Mouse (Mus musculus) midbrain, embryonic 15.5 days (tissue): ENCODE results near the gene Rfx5. TPM values are rescaled to one million over a fixed set of nuclear protein-coding genes. Genes with fewer than 3 reads are reported as not detected.
A peak's percentile ranks its signal among the peaks of the same experiment; 100 is the strongest.
"Not testable (repeated sequence)": the region's sequence is repeated elsewhere in the genome, so short reads cannot be mapped to it uniquely, and the experiment has no call there.

Experiments used
- ATAC-seq: fragments of 200-750 bp; cut with Nextera tagmentation; replicated peaks from 2 replicates; pipeline ENCODE4 v1.8.0; 2017; ENCODE audit warnings: moderate TSS enrichment
- H3K27ac ChIP-seq: fragments of 300-500 bp; sonication (generic); 2 replicates; pipeline ENCODE4 v1.5.1; 2015; ENCODE audit warnings: mild to moderate bottlenecking, inconsistent platforms
- H3K27me3 ChIP-seq: fragments of 300-500 bp; sonication (generic); replicated peaks from 2 replicates; pipeline ENCODE4 v1.6.1; 2015; ENCODE audit warnings: inconsistent platforms
- H3K36me3 ChIP-seq: fragments of 300-500 bp; sonication (generic); replicated peaks from 2 replicates; pipeline ENCODE4 v1.6.1; 2015; ENCODE audit warnings: inconsistent platforms
- H3K4me1 ChIP-seq: fragments of 300-500 bp; sonication (generic); 2 replicates; pipeline ENCODE4 v1.6.1; 2015; ENCODE audit warnings: inconsistent platforms
- H3K4me2 ChIP-seq: fragments of 300-500 bp; sonication (generic); 2 replicates; pipeline ENCODE4 v1.6.1; 2015; ENCODE audit warnings: inconsistent platforms, mild to moderate bottlenecking, moderate library complexity
- H3K4me3 ChIP-seq: fragments of 300-500 bp; sonication (generic); 2 replicates; pipeline ENCODE4 v1.5.1; 2015; ENCODE audit warnings: mild to moderate bottlenecking, inconsistent platforms
- H3K9ac ChIP-seq: fragments of 300-500 bp; sonication (generic); 2 replicates; pipeline ENCODE4 v1.6.1; 2015; ENCODE audit warnings: mild to moderate bottlenecking, inconsistent platforms
- H3K9me3 ChIP-seq: fragments of 300-500 bp; sonication (generic); 2 replicates; pipeline ENCODE4 v1.6.1; 2016; ENCODE audit warnings: inconsistent platforms
- WGBS: fragments of 180-500 bp; shearing (Covaris S2); methylation state at CpG from one replicate; pipeline ENCODE4 v1.1.7; 2015; ENCODE audit warnings: mixed read lengths; 5-methylcytosine and 5-hydroxymethylcytosine counted together
- polyA plus RNA-seq: library from polyadenylated mRNA; unstranded; fragments of >200 nt; fragmentation: Nextera tagmentation; extraction: Ambion mirVana; gene quantifications from 2 replicates; pipeline ENCODE4 v1.2.1, GENCODE M21; 2015

Gene Rfx5
- polyA plus RNA-seq, 1 experiment from 2014 or later, result 6.5 TPM

DNA sequence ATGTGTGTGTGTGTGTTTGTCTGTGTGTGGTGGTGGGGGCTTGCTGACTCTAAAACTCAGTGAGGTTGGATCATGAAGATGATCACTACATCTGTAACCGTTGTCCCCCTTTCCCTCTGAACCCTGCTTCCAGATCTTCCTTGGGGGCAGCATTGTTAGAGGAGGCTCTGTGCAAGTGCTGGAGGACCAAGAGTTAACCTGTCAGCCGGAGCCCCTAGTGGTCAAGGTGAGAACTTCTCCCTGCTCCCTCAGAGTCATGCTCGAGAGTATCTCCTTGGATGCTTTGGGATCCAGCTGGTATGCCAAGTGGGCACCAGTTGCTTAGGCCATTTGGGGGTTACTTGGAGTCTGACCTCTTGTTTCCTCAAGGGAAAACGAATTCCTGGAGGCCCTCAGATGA, 10.2 kb upstream of the Rfx5 start:
- WGBS, result 15% methylated on average over 4 of the region's 4 CpGs

DNA sequence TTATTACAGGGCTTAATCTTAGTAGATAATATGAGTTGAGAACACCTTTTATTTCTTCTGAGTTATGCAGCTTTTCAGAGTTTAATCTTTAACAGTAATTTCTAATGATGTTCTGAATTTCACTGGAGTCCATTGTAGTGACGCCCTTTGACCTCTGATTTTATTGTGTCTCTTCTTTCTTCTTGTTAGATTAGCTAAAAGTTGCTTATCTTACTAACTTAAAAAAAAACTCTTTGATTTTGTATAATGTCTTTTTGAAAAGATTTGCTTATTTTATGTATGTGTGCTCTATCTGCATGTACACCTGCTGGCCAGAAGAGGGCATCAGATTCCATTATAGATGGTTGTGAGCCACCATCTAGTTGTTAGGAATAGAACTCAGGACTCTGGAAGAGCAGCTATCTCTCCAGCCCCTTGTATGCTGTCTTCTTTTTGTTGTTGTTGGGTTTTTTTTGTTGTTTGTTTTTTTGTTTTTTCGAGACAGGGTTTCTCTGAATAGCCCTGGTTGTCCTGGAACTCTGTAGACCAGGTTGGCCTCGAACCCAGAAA, 5.7 kb upstream of the Rfx5 start:
- H3K9me3 ChIP-seq, result no peaks in the 10 kb centered on the region
- WGBS, result 74% methylated on average over 3 of the region's 3 CpGs
- H3K27ac ChIP-seq, result no peak overlapping the region
- H3K27me3 ChIP-seq, result no peaks in the 10 kb centered on the region
- H3K4me2 ChIP-seq, result no peak overlapping the region
- no peak overlapping the region for H3K4me3 ChIP-seq
- peaks cover 8% of the 10 kb centered on the region for H3K4me1 ChIP-seq
- H3K36me3 ChIP-seq, result no peaks in the 10 kb centered on the region
- no peak overlapping the region for H3K9ac ChIP-seq
- ATAC-seq, result no peak

More for the DNA sequence above, 10.2 kb upstream of the Rfx5 start:
- not testable (repeated sequence) for H3K27me3 ChIP-seq, H3K4me2 ChIP-seq, H3K9me3 ChIP-seq, H3K9ac ChIP-seq, H3K4me3 ChIP-seq, H3K27ac ChIP-seq, ATAC-seq, H3K4me1 ChIP-seq, H3K36me3 ChIP-seq

DNA sequence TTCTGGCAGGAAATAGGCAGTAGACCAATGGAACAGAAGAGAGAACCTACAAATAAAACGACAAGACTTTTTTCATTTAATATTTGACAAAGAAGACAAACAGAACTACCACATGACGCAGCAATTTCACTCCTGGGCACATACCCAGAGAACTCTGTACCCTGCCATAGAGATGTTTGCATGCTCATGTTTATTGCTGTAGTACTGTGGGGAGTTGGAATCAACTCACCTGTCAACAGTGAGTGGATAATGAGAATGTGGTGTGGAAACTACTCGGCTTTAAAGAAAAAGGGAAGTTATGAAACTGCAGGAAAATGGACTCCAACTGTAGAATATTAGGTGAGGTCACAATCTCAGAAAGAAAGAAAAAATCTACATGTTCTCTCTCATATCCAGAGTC, 4.2 kb upstream of the Rfx5 start:
- Histone ChIP-seq H3K27me3 (no peaks in the 10 kb centered on the region), H3K27ac (no peak overlapping the region), H3K4me1 (peaks cover 12% of the 10 kb centered on the region), H3K9me3 (no peaks in the 10 kb centered on the region), H3K36me3 (no peaks in the 10 kb centered on the region), H3K4me2 (no peak overlapping the region), H3K9ac (no peak overlapping the region), H3K4me3 (no peak overlapping the region)
- 87% methylated on average over 3 of the region's 3 CpGs for WGBS
- ATAC-seq, result no peak

DNA sequence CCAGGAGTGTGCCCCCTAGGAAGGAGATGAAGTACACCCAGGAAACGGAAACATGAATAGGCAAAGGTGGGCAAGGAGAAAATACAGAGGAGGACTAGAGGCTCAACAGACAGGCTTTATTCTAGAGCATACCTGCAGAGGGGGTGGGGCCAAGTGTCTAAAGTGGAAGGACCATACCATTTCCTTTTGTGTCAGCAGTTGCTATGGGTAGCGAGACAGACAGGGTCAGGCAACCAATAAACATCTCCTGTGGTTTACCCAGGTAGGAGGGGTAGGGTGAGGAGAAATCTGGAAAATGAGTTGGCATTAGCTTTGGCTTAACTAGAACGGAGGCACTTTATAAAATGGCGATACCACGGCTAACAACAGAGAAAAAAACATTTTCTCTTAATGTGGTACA, 1.1 kb upstream of the Rfx5 start:
- no peaks in the 10 kb centered on the region for H3K9me3 ChIP-seq
- H3K4me2 ChIP-seq, result peak overlapping the region; percentile 65
- peak overlapping the region; percentile 95 for H3K4me3 ChIP-seq
- H3K27ac ChIP-seq, result no peak overlapping the region
- 0 out of 2 replicates have a peak, but pooled peaks cover 5% of the 10 kb centered on the region for H3K36me3 ChIP-seq
- H3K4me1 ChIP-seq, result peaks cover 23% of the 10 kb centered on the region
- H3K27me3 ChIP-seq, result no peaks in the 10 kb centered on the region
- no peak overlapping the region for H3K9ac ChIP-seq
- 58% methylated on average over 5 of the region's 5 CpGs for WGBS
- ATAC-seq, result no peak

GRCm38 (mm10) chr3:94953384-94953763, 501 bp upstream of the Rfx5 start:
- H3K27ac ChIP-seq, result peak overlapping the region; percentile 99
- WGBS, result 17% methylated on average over 9 of the region's 9 CpGs
- H3K4me1 ChIP-seq, result peaks cover 23% of the 10 kb centered on the region
- H3K27me3 ChIP-seq, result no peaks in the 10 kb centered on the region
- H3K36me3 ChIP-seq, result 0 out of 2 replicates have a peak, but pooled peaks cover 11% of the 10 kb centered on the region
- H3K4me3 ChIP-seq, result peak overlapping the region; percentile 95
- peak overlapping the region; percentile 65 for H3K4me2 ChIP-seq
- H3K9ac ChIP-seq, result peak overlapping the region; percentile 35
- ATAC-seq, result no peak
- H3K9me3 ChIP-seq, result no peaks in the 10 kb centered on the region

DNA sequence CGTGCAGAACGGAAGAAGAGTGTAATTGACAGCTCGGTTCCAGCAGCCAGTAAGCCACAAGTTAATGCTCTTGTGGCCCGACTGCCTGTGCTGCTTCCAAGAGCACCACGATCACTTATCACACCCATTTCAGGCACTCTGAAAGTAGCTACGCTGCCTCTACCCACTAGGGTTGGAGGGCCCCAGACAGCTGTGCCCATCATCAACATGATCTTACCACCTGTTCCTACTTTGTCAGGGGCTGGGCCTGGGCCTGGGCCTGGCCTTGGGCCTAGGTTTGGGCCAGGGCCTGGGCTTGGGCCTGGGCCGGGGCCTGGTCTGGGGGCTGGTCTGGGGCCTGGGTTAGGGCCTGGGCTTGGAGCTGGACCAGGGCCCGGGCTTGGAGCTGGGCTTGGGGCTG, 4.4 kb downstream of the Rfx5 start:
- Histone ChIP-seq H3K27ac (no peak overlapping the region), H3K36me3 (0 out of 2 replicates have a peak, but pooled peaks cover 14% of the 10 kb centered on the region), H3K27me3 (no peaks in the 10 kb centered on the region), H3K9me3 (no peaks in the 10 kb centered on the region), H3K4me3 (no peak overlapping the region), H3K4me2 (no peak overlapping the region), H3K4me1 (peaks cover 14% of the 10 kb centered on the region), H3K9ac (no peak overlapping the region)
- 93% methylated on average over 8 of the region's 8 CpGs for WGBS
- no peak for ATAC-seq

DNA sequence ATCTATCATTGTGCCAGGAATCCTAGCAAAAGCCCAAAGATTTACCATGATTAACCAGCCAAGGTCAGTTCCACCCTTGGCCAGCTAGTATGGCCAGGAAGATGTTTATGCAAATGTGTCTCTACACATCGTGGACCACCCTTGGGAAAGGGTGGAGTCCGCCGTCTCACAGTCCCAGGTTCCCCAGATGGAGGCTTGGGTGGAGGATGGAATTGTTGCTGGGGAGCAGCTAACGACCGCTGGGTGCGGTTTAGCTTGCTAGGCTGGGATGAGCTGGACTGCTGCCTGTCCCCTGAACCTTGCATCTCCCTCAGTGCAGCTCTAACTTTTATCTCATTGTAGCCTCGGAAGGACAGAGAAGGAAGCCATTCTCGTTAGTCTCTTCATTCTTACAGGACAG, 6.0 kb downstream of the Rfx5 start:
- Histone ChIP-seq H3K36me3 (0 out of 2 replicates have a peak, but pooled peaks cover 14% of the 10 kb centered on the region), H3K27me3 (no peaks in the 10 kb centered on the region), H3K4me1 (peaks cover 9% of the 10 kb centered on the region), H3K4me3 (no peak overlapping the region), H3K9me3 (no peaks in the 10 kb centered on the region), H3K9ac (no peak overlapping the region), H3K27ac (no peak overlapping the region), H3K4me2 (no peak overlapping the region)
- WGBS, result 49% methylated on average over 8 of the region's 8 CpGs
- no peak for ATAC-seq

GRCm38 (mm10) chr3:94960322-94960721, 6.4 kb downstream of the Rfx5 start:
- H3K9ac ChIP-seq, result no peak overlapping the region
- no peak overlapping the region for H3K4me2 ChIP-seq
- no peak for ATAC-seq
- no peak overlapping the region for H3K4me3 ChIP-seq
- H3K27me3 ChIP-seq, result no peaks in the 10 kb centered on the region
- no peak overlapping the region for H3K27ac ChIP-seq
- 0 out of 2 replicates have a peak, but pooled peaks cover 14% of the 10 kb centered on the region for H3K36me3 ChIP-seq
- H3K9me3 ChIP-seq, result no peaks in the 10 kb centered on the region
- peaks cover 5% of the 10 kb centered on the region for H3K4me1 ChIP-seq
- 52% methylated on average over 5 of the region's 5 CpGs for WGBS

GRCm38 (mm10) chr3:94964989-94965388, 11.1 kb downstream of the Rfx5 start:
- Histone ChIP-seq H3K27me3 (no peaks in the 10 kb centered on the region), H3K4me1 (no peaks in the 10 kb centered on the region), H3K36me3 (no peaks in the 10 kb centered on the region), H3K4me3 (no peak overlapping the region), H3K27ac (no peak overlapping the region), H3K9me3 (no peaks in the 10 kb centered on the region), H3K4me2 (no peak overlapping the region), H3K9ac (no peak overlapping the region)
- no peak for ATAC-seq
- WGBS, result 100% methylated on average over 1 of the region's 1 CpGs

- no peak overlapping the region for H3K4me2 ChIP-seq
- no peaks in the 10 kb centered on the region for H3K27me3 ChIP-seq
- WGBS, result 86% methylated on average over 1 of the region's 1 CpGs
- no peak overlapping the region for H3K9ac ChIP-seq
- no peaks in the 10 kb centered on the region for H3K4me1 ChIP-seq
- no peak overlapping the region for H3K27ac ChIP-seq
- no peaks in the 10 kb centered on the region for H3K36me3 ChIP-seq
- no peaks in the 10 kb centered on the region for H3K9me3 ChIP-seq
- no peak for ATAC-seq
- H3K4me3 ChIP-seq, result no peak overlapping the region
Observed at GRCm38 (mm10) chr3:94965878-94966277, 12.0 kb downstream of the Rfx5 start.

DNA sequence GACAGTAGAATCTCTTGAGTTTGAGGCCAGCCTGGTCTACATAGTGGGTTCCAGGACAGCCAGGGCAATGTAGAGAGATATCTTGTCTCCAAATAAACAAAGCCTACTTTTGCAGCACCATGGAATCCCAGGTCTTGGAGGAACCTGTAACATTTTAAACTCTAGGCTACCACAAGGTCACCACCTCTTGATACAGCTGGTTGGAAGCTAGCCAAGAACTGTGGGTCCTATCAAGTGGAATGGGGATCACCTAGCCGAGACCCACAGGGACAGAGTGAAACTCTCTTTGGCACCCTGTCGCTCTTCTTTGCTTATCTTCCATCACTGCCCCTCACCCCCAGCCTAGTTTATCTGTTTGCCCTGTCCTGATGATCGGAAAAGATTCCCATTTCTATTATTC, 18.7 kb downstream of the Rfx5 start:
- ATAC-seq, result no peak

DNA sequence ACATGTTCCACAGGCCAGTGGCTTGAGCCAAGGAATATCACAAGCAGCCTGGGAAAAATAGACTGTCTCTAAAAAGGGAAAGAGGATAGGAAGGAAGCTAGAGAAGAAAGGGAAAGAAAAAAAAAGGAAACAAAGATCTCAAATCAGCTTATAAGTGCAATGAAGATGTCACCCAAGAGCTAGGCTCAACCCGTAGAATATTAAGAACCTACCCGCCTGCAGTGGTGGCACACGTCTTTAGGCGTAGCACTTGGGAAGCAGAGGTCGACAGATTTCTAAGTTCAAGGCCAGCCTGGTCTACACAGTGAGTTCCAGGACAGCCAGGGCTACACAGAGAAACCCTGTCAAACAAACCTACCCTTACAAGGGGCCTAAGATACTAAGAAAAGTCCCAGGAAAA, 19.7 kb downstream of the Rfx5 start:
- H3K9ac ChIP-seq, result no peak overlapping the region
- no peak overlapping the region for H3K27ac ChIP-seq
- H3K4me1 ChIP-seq, result peaks cover 23% of the 10 kb centered on the region
- ATAC-seq, result no peak
- 80% methylated on average over 5 of the region's 5 CpGs for WGBS
- no peaks in the 10 kb centered on the region for H3K36me3 ChIP-seq
- no peaks in the 10 kb centered on the region for H3K9me3 ChIP-seq
- H3K4me2 ChIP-seq, result peak overlapping the region; percentile 65
- H3K27me3 ChIP-seq, result no peaks in the 10 kb centered on the region
- peak overlapping the region; percentile 61; the same call in 1 of the 2 replicates for H3K4me3 ChIP-seq

More for the DNA sequence above, 18.7 kb downstream of the Rfx5 start:
- no peak overlapping the region for H3K4me3 ChIP-seq
- H3K4me1 ChIP-seq, result peaks cover 23% of the 10 kb centered on the region
- no peak overlapping the region for H3K9ac ChIP-seq
- no peaks in the 10 kb centered on the region for H3K9me3 ChIP-seq
- H3K36me3 ChIP-seq, result no peaks in the 10 kb centered on the region
- WGBS, result 95% methylated on average over 3 of the region's 3 CpGs
- no peaks in the 10 kb centered on the region for H3K27me3 ChIP-seq
- no peak overlapping the region for H3K4me2 ChIP-seq
- H3K27ac ChIP-seq, result no peak overlapping the region

DNA sequence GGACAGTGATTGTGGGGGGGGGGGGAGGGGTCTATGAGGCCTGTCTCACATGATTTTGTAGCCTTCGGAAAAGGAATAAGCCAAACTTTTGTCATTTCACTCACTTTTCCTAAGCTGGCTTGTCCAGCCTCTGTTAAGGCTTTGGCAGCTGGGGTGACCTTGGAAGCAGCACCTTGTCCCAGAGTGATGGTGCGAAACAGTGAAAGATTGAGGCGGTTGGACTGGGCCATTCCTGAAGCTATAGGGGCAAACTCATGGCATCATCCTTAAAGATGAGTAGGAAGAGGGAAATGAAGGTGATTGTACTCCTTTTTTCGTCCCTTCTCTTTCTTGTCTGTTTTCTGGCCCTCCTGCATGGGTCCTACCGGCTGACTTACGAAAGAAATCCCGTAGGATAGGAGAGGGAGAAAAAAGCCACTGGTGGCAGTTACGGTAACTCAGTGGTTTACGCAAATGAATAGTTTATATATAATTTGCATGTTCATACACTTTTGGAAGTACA, 20.2 kb downstream of the Rfx5 start:
- H3K4me1 ChIP-seq, result peaks cover 24% of the 10 kb centered on the region
- peak overlapping the region; percentile 61 for H3K4me3 ChIP-seq
- H3K9ac ChIP-seq, result peak overlapping the region; percentile 48
- ATAC-seq, result peak; percentile 40
- 17% methylated on average over 9 of the region's 9 CpGs for WGBS
- H3K36me3 ChIP-seq, result 0 out of 2 replicates have a peak, but pooled peaks cover 3% of the 10 kb centered on the region
- peak overlapping the region; percentile 65 for H3K4me2 ChIP-seq
- no peaks in the 10 kb centered on the region for H3K27me3 ChIP-seq
- H3K9me3 ChIP-seq, result no peaks in the 10 kb centered on the region
- peak overlapping the region; percentile 48; the same call in 1 of the 2 replicates for H3K27ac ChIP-seq
